Mouse (Mus musculus): Measurements from ENCODE around the gene Pcdh15.

- TF ChIP-seq GATA1 (IDR thresholded peaks at IDR 0.05; ENCODE audit: low read length) (no peak), TAL1 (IDR thresholded peaks at IDR 0.05; ENCODE audit: low read length) (no peak)
These were observed 465.1 kb downstream of the Pcdh15 start for GRCm38 (mm10) chr10:73564216-73564615.
